Mouse (Mus musculus) left cerebral cortex, postnatal 36 days (tissue): ENCODE results near the gene Sfrp4. TPM values are rescaled to one million over a fixed set of nuclear protein-coding genes. Genes with fewer than 3 reads are reported as not detected.

Experiments used
- DNase-seq, 2 experiments: peaks; one replicate each; pipeline ENCODE4 v3.0.0; 2021 to 2022; ENCODE audit warnings: low spot score in 2 of 2, mixed read lengths in 1 of 2
- intact Hi-C: fragments of 180-260 bp; cut with DNase I; formaldehyde crosslinking; loops from one replicate; pipeline ENCODE4 v1.15.1; 2025
- total RNA-seq, 2 experiments: library from RNA; stranded (reverse); gene quantifications; 2 replicates each; pipeline ENCODE4 v1.2.3; 2021

Sfrp4 gene
- total RNA-seq, 2 experiments from 2014 or later, result 2.2 to 2.4 TPM

DNA sequence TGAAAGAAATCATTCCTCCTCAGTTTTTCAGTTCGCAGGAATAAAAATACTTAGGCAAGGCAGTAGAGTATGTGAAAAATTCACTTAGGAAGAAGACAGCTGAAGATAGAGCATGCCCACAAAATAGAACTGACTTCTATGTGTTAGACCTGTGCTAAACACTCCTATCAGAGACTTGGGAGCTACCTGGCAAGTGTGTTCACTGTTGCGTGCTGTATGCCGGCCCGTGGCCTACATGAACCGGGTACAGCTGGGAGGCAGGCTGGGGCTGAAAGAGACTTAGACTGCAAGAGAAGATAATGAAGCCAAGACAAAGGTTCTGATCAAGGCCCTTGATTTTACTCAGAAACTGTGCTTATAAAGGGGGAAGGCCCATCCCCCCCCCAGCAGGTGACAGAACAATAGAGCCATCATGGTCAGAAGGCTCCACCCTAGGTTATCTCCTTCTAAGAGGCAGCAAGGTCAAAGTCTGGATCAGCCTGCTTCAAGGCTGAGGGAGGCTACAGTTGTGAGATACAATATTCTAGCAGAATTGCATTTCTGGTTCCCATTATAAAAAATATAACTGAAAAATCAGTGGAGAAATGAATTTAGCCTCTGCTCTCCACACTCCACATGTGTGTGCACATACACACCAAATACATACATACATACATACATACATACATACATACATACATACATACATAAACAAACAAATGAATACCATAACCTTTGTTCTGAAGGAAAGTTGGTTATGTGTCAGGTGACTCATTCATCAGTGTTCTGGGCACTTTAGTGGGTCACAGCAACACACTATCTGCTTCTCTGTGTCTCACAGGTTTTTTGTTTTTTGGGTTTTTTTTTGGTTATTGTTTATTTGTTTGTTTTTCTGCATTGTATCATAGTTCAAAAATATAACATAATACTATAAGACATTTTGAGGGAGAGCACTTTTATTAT, 8.1 kb downstream of the Sfrp4 start:
- intact Hi-C loops, result no loop called here
- no peak for DNase-seq

GRCm38 (mm10) chr13:19636131-19636530, 13.2 kb downstream of the Sfrp4 start:
- no peak for DNase-seq
- intact Hi-C loops, result no loop called here

- no peak for DNase-seq
- intact Hi-C loops, result loop anchor here (2.0 to 10.0 kb wide), 2 partner anchors 206 to 276 kb away; no protein-coding TSS in a partner anchor
Measured at GRCm38 (mm10) chr13:19640203-19640851, 17.4 kb downstream of the Sfrp4 start.

- intact Hi-C loops, result loop anchor here (2.0 to 10.0 kb wide), 2 partner anchors 209 to 471 kb away; no protein-coding TSS in a partner anchor
- DNase-seq, result no peak
Measured at GRCm38 (mm10) chr13:19643519-19643918, 20.6 kb downstream of the Sfrp4 start.

- intact Hi-C loops, result loop anchor here (10.0 kb wide), 1 partner anchor 209 kb away; no protein-coding TSS in a partner anchor
- DNase-seq, result no peak
Measured at GRCm38 (mm10) chr13:19644225-19644624, 21.3 kb downstream of the Sfrp4 start.

- intact Hi-C loops, result loop anchor here (10.0 kb wide), 1 partner anchor 215 kb away; no protein-coding TSS in a partner anchor
- no peak for DNase-seq
Measured at GRCm38 (mm10) chr13:19649824-19650223, 26.9 kb downstream of the Sfrp4 start.

GRCm38 (mm10) chr13:19652405-19652804, 29.5 kb downstream of the Sfrp4 start:
- DNase-seq, result no peak
- intact Hi-C loops, result no loop called here

GRCm38 (mm10) chr13:19668355-19669140, 45.6 kb downstream of the Sfrp4 start:
- intact Hi-C loops, result no loop called here
- DNase-seq, result no peak

DNA sequence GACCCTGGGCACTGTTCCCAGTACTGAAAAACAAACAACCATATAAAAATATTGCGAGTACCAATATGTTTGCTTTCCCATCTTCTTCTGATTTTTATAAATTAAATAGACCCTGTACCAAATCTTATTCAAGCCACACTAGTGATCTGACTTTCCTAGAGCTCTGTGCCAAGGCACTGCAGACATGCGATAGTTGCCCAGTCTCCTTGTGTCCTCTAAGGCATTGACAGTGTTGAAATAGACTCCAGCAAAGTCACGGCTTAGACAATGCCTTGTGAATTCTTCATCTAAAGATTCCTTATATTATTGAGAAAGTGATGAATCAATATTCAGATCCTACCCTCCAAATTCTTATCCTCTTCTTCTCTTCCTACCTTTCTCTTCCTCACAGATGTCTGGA, 51.1 kb downstream of the Sfrp4 start:
- DNase-seq, result no peak
- intact Hi-C loops, result no loop called here

DNA sequence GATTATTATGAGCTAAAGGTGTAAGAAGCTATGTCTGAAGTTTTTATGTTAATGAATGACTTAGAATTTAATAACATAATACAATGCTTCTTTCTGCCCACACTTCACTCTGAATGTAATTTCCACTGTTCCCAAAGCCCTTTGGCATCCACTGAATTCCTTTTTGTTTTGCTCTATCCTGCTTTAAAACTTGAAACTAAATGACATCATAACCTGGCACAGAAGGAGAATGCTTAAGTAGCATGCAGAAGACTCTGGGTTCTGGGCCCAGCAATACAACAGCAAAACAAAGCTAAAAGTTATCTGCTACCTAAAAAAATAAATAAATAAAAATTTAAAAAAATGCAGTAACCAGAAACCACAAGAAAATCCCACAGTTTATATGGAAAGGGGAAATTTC, 51.7 kb downstream of the Sfrp4 start:
- intact Hi-C loops, result no loop called here
- DNase-seq, result no peak

Other genes with a start within 250 kb of the Sfrp4 start
- 10 to 100 TPM; 58.6 to 64.1 TPM for gene Stard3nl, start 227.3 kb upstream of the Sfrp4 start, total RNA-seq
- 100 to 1,000 TPM in 1 of 2 experiments, 10 to 100 TPM in 1; 90.9 to 106 TPM for gene Epdr1, start 3.2 kb upstream of the Sfrp4 start, total RNA-seq
- gene Nme8, start 74.7 kb downstream of the Sfrp4 start, total RNA-seq, result not detected
- gene Gpr141, start 201.2 kb downstream of the Sfrp4 start, total RNA-seq, result not detected